Mouse (Mus musculus) intestine, embryonic 15.5 days (tissue): ENCODE results near the gene Flywch2. TPM values are rescaled to one million over a fixed set of nuclear protein-coding genes. Genes with fewer than 3 reads are reported as not detected.

Experiments used
- ATAC-seq: fragments of 200-750 bp; cut with Nextera tagmentation; 2 replicates; pipeline ENCODE4 v1.8.0; 2017; ENCODE audit warnings: moderate TSS enrichment, moderate library complexity
- H3K27ac ChIP-seq: fragments of 300-500 bp; sonication (generic); 2 replicates; pipeline ENCODE4 v1.5.1; 2015; ENCODE audit warnings: mild to moderate bottlenecking, inconsistent platforms
- H3K27me3 ChIP-seq: fragments of 300-500 bp; sonication (generic); replicated peaks from 2 replicates; pipeline ENCODE4 v1.6.1; 2015; ENCODE audit warnings: inconsistent platforms
- H3K36me3 ChIP-seq: fragments of 300-500 bp; sonication (generic); 2 replicates; pipeline ENCODE4 v1.6.1; 2015; ENCODE audit warnings: inconsistent platforms
- H3K4me1 ChIP-seq: fragments of 300-500 bp; sonication (generic); replicated peaks from 2 replicates; pipeline ENCODE4 v1.6.1; 2015; ENCODE audit warnings: inconsistent platforms
- H3K4me2 ChIP-seq: fragments of 300-500 bp; sonication (generic); replicated peaks from 2 replicates; pipeline ENCODE4 v1.6.1; 2015; ENCODE audit warnings: mild to moderate bottlenecking, inconsistent platforms
- H3K4me3 ChIP-seq: fragments of 300-500 bp; sonication (generic); replicated peaks from 2 replicates; pipeline ENCODE4 v1.5.1; 2015; ENCODE audit warnings: inconsistent platforms
- H3K9ac ChIP-seq: fragments of 300-500 bp; sonication (generic); 2 replicates; pipeline ENCODE4 v1.6.1; 2015; ENCODE audit warnings: inconsistent platforms
- H3K9me3 ChIP-seq: fragments of 300-500 bp; sonication (generic); 2 replicates; pipeline ENCODE4 v1.6.1; 2016; ENCODE audit warnings: inconsistent platforms
- WGBS: fragments of 180-500 bp; shearing (Covaris S2); methylation state at CpG from one replicate; pipeline ENCODE4 v1.1.7; 2015; 5-methylcytosine and 5-hydroxymethylcytosine counted together
- polyA plus RNA-seq: library from polyadenylated mRNA; unstranded; fragments of >200 nt; fragmentation: Nextera tagmentation; extraction: Ambion mirVana; gene quantifications from 2 replicates; pipeline ENCODE4 v1.2.1, GENCODE M21; 2015

The Flywch2 gene
- polyA plus RNA-seq, 1 experiment from 2014 or later = 14.7 TPM

GRCm38 (mm10) chr17:23815641-23816040 is 29.8 kb upstream of the Flywch2 start:
- 99% methylated on average over 16 of the region's 16 CpGs for WGBS
- peaks cover 5% of the 10 kb centered on the region; the same call in 1 of the 2 replicates for H3K9me3 ChIP-seq
- ATAC-seq = 0 out of 2 replicates have a peak, but pooled peaks have one; percentile 38

GRCm38 (mm10) chr17:23807918-23808317 is 22.0 kb upstream of the Flywch2 start:
- no peaks in the 10 kb centered on the region for H3K27me3 ChIP-seq
- peaks cover 37% of the 10 kb centered on the region for H3K36me3 ChIP-seq
- H3K9ac ChIP-seq = no peak overlapping the region
- H3K9me3 ChIP-seq = no peaks in the 10 kb centered on the region
- H3K4me2 ChIP-seq = no peak overlapping the region
- no peak for ATAC-seq
- H3K4me1 ChIP-seq = peaks cover 18% of the 10 kb centered on the region
- WGBS = 88% methylated on average over 3 of the region's 3 CpGs
- H3K27ac ChIP-seq = no peak overlapping the region
- no peak overlapping the region for H3K4me3 ChIP-seq

More at GRCm38 (mm10) chr17:23815641-23816040, 29.8 kb upstream of the Flywch2 start:
- no peak overlapping the region for H3K4me3 ChIP-seq
- no peaks in the 10 kb centered on the region for H3K4me1 ChIP-seq
- no peaks in the 10 kb centered on the region for H3K27me3 ChIP-seq
- no peak overlapping the region for H3K27ac ChIP-seq
- H3K4me2 ChIP-seq = no peak overlapping the region
- no peak overlapping the region for H3K9ac ChIP-seq
- H3K36me3 ChIP-seq = peaks cover 83% of the 10 kb centered on the region

- no peaks in the 10 kb centered on the region for H3K27me3 ChIP-seq
- WGBS = 75% methylated on average over 25 of the region's 25 CpGs
- peaks cover 29% of the 10 kb centered on the region for H3K36me3 ChIP-seq
- H3K4me2 ChIP-seq = peak overlapping the region; percentile 41
- H3K9me3 ChIP-seq = no peaks in the 10 kb centered on the region
- H3K27ac ChIP-seq = no peak overlapping the region
- H3K9ac ChIP-seq = no peak overlapping the region
- H3K4me3 ChIP-seq = 0 out of 2 replicates have a peak overlapping the region, but pooled peaks have one; percentile 9
- peaks cover 18% of the 10 kb centered on the region for H3K4me1 ChIP-seq
- ATAC-seq = no peak
Measured at GRCm38 (mm10) chr17:23806867-23807266, 21.0 kb upstream of the Flywch2 start.

- H3K9ac ChIP-seq = peak overlapping the region; percentile 96
- H3K4me1 ChIP-seq = peaks cover 18% of the 10 kb centered on the region
- no peaks in the 10 kb centered on the region for H3K27me3 ChIP-seq
- 2% methylated on average over 8 of the region's 8 CpGs for WGBS
- peaks cover 12% of the 10 kb centered on the region; the same call in 1 of the 2 replicates for H3K36me3 ChIP-seq
- H3K9me3 ChIP-seq = no peaks in the 10 kb centered on the region
- peak overlapping the region; percentile 98 for H3K4me3 ChIP-seq
- no peak for ATAC-seq
- no peak overlapping the region for H3K27ac ChIP-seq
- peak overlapping the region; percentile 76 for H3K4me2 ChIP-seq
Measured at GRCm38 (mm10) chr17:23804426-23805085, 18.7 kb upstream of the Flywch2 start.

- WGBS = under 1% methylated on average over 42 of the region's 83 CpGs
- H3K9me3 ChIP-seq = no peaks in the 10 kb centered on the region
- peak overlapping the region; percentile 95 for H3K27ac ChIP-seq
- ATAC-seq = peak; percentile 79
- peak overlapping the region; percentile 76 for H3K4me2 ChIP-seq
- H3K36me3 ChIP-seq = 0 out of 2 replicates have a peak, but pooled peaks cover 4% of the 10 kb centered on the region
- peaks cover 18% of the 10 kb centered on the region for H3K4me1 ChIP-seq
- H3K27me3 ChIP-seq = no peaks in the 10 kb centered on the region
- peak overlapping the region; percentile 98 for H3K4me3 ChIP-seq
- H3K9ac ChIP-seq = peak overlapping the region; percentile 96
Measured at GRCm38 (mm10) chr17:23803366-23804041, 17.6 kb upstream of the Flywch2 start.

- H3K4me1 ChIP-seq = peaks cover 18% of the 10 kb centered on the region
- peak overlapping the region; percentile 95 for H3K27ac ChIP-seq
- ATAC-seq = peak; percentile 99
- 0 out of 2 replicates have a peak, but pooled peaks cover 4% of the 10 kb centered on the region for H3K36me3 ChIP-seq
- no peaks in the 10 kb centered on the region for H3K27me3 ChIP-seq
- H3K9me3 ChIP-seq = no peaks in the 10 kb centered on the region
- peak overlapping the region; percentile 76 for H3K4me2 ChIP-seq
- WGBS = 0% methylated on average over 58 of the region's 60 CpGs
- H3K9ac ChIP-seq = peak overlapping the region; percentile 96
- H3K4me3 ChIP-seq = peak overlapping the region; percentile 98
Measured at GRCm38 (mm10) chr17:23802746-23803365, 17.0 kb upstream of the Flywch2 start.

- 92% methylated on average over 10 of the region's 10 CpGs for WGBS
- no peaks in the 10 kb centered on the region for H3K9me3 ChIP-seq
Measured at GRCm38 (mm10) chr17:23801627-23802026, 15.7 kb upstream of the Flywch2 start.

GRCm38 (mm10) chr17:23797316-23797715 is 11.4 kb upstream of the Flywch2 start:
- Histone ChIP-seq H3K27me3 (no peaks in the 10 kb centered on the region), H3K4me2 (no peak overlapping the region)
- 73% methylated on average over 7 of the region's 7 CpGs for WGBS

More at GRCm38 (mm10) chr17:23801627-23802026, 15.7 kb upstream of the Flywch2 start:
- Histone ChIP-seq H3K27me3 (no peaks in the 10 kb centered on the region), H3K36me3 (no peaks in the 10 kb centered on the region), H3K4me1 (peaks cover 11% of the 10 kb centered on the region), H3K27ac (no peak overlapping the region), H3K4me2 (no peak overlapping the region), H3K4me3 (no peak overlapping the region), H3K9ac (no peak overlapping the region)
- no peak for ATAC-seq

GRCm38 (mm10) chr17:23795323-23795722 is 9.4 kb upstream of the Flywch2 start:
- Histone ChIP-seq H3K27ac (no peak overlapping the region), H3K4me2 (no peak overlapping the region), H3K4me3 (no peak overlapping the region), H3K36me3 (no peaks in the 10 kb centered on the region), H3K4me1 (peaks cover 7% of the 10 kb centered on the region; the same call in 1 of the 2 replicates), H3K9ac (no peak overlapping the region), H3K27me3 (no peaks in the 10 kb centered on the region), H3K9me3 (no peaks in the 10 kb centered on the region)
- 88% methylated on average over 8 of the region's 8 CpGs for WGBS
- no peak for ATAC-seq

More at GRCm38 (mm10) chr17:23797316-23797715, 11.4 kb upstream of the Flywch2 start:
- Histone ChIP-seq H3K9me3 (no peaks in the 10 kb centered on the region), H3K4me3 (no peak overlapping the region), H3K27ac (no peak overlapping the region), H3K4me1 (no peaks in the 10 kb centered on the region), H3K9ac (no peak overlapping the region), H3K36me3 (no peaks in the 10 kb centered on the region)
- ATAC-seq = no peak

GRCm38 (mm10) chr17:23791079-23791357 is 5.1 kb upstream of the Flywch2 start:
- no peaks in the 10 kb centered on the region for H3K27me3 ChIP-seq
- no peaks in the 10 kb centered on the region for H3K9me3 ChIP-seq
- ATAC-seq = peak; percentile 21; the same call in 1 of the 2 replicates
- peak overlapping the region; percentile 79; the same call in 1 of the 2 replicates for H3K9ac ChIP-seq
- H3K4me2 ChIP-seq = peak overlapping the region; percentile 89
- H3K4me1 ChIP-seq = peaks cover 16% of the 10 kb centered on the region; the same call in 1 of the 2 replicates
- 61% methylated on average over 2 of the region's 2 CpGs for WGBS
- peak overlapping the region; percentile 82 for H3K27ac ChIP-seq
- H3K4me3 ChIP-seq = peak overlapping the region; percentile 45
- H3K36me3 ChIP-seq = no peaks in the 10 kb centered on the region

GRCm38 (mm10) chr17:23790269-23791078 is 4.6 kb upstream of the Flywch2 start, which contains the start of gene Srrm2:
TSS of gene Srrm2 (plus strand) at chr17:23790532.
- peak; percentile 66 for ATAC-seq
- H3K9ac ChIP-seq = peak within 1 kb of the TSS; percentile 79
- peak within 1 kb of the TSS; percentile 82 for H3K27ac ChIP-seq
- peak within 1 kb of the TSS; percentile 45 for H3K4me3 ChIP-seq
- peak within 1 kb of the TSS; percentile 89 for H3K4me2 ChIP-seq
- 3% methylated on average over 29 of the region's 29 CpGs for WGBS
- no peaks in the 10 kb centered on the region for H3K27me3 ChIP-seq
- no peaks in the 10 kb centered on the region for H3K9me3 ChIP-seq
- peaks cover 19% of the 10 kb centered on the region; the same call in 1 of the 2 replicates for H3K4me1 ChIP-seq
- no peaks in the 10 kb centered on the region for H3K36me3 ChIP-seq
